Mouse (Mus musculus) hindbrain, embryonic 14.5 days (tissue): ENCODE results near the gene Abcb11. TPM values are rescaled to one million over a fixed set of nuclear protein-coding genes. Genes with fewer than 3 reads are reported as not detected.
A peak's percentile ranks its signal among the peaks of the same experiment; 100 is the strongest.
"Not testable (repeated sequence)": the region's sequence is repeated elsewhere in the genome, so short reads cannot be mapped to it uniquely, and the experiment has no call there.

Experiments used
- ATAC-seq: fragments of 200-750 bp; cut with Nextera tagmentation; 2 replicates; pipeline ENCODE4 v1.8.0; 2017; ENCODE audit warnings: moderate number of reproducible peaks, mild to moderate bottlenecking, moderate TSS enrichment, moderate library complexity; ENCODE audit not compliant: low FRiP score
- DNase-seq: peaks from one replicate; pipeline ENCODE4 v3.0.0-alpha.2; 2015; ENCODE audit warnings: low spot score
- H3K27ac ChIP-seq: fragments of 300-500 bp; sonication (generic); 2 replicates; pipeline ENCODE4 v1.5.1; 2014; ENCODE audit warnings: mild to moderate bottlenecking, moderate library complexity
- H3K27me3 ChIP-seq: fragments of 300-500 bp; sonication (generic); 2 replicates; pipeline ENCODE4 v1.6.1; 2014; ENCODE audit warnings: mild to moderate bottlenecking, low read length, mixed read lengths; ENCODE audit not compliant: control insufficient read depth, insufficient read depth
- H3K36me3 ChIP-seq: fragments of 300-500 bp; sonication (generic); replicated peaks from 2 replicates; pipeline ENCODE4 v1.6.1; 2014; ENCODE audit not compliant: control insufficient read depth, insufficient read depth
- H3K4me1 ChIP-seq: fragments of 300-500 bp; sonication (generic); replicated peaks from 2 replicates; pipeline ENCODE4 v1.6.1; 2014; ENCODE audit warnings: antibody characterized with exemption, low read length, mixed read lengths; ENCODE audit not compliant: control insufficient read depth, insufficient read depth
- H3K4me2 ChIP-seq: fragments of 300-500 bp; sonication (generic); replicated peaks from 2 replicates; pipeline ENCODE4 v1.6.1; 2014; ENCODE audit warnings: mild to moderate bottlenecking, moderate library complexity
- H3K4me3 ChIP-seq: fragments of 300-500 bp; sonication (generic); replicated peaks from 2 replicates; pipeline ENCODE4 v1.5.1; 2014; ENCODE audit warnings: mild to moderate bottlenecking, low read length
- H3K9ac ChIP-seq: fragments of 300-500 bp; sonication (generic); 2 replicates; pipeline ENCODE4 v1.6.1; 2014
- H3K9me3 ChIP-seq: fragments of 300-500 bp; sonication (generic); 2 replicates; pipeline ENCODE4 v1.6.1; 2016; ENCODE audit warnings: low read length; ENCODE audit not compliant: control insufficient read depth
- WGBS: fragments of 180-500 bp; shearing (Covaris S2); extraction: QIAGEN DNeasy Blood & Tissue Kit; methylation state at CpG from one replicate; pipeline ENCODE4 v1.1.7; 2014; 5-methylcytosine and 5-hydroxymethylcytosine counted together
- polyA plus RNA-seq: library from polyadenylated mRNA; unstranded; fragments of >200 nt; fragmentation: Nextera tagmentation; extraction: Ambion mirVana; gene quantifications from 2 replicates; pipeline ENCODE4 v1.2.1, GENCODE M21; 2014

Gene Abcb11
- polyA plus RNA-seq, 1 experiment from 2014 or later = 0.12 TPM

DNA sequence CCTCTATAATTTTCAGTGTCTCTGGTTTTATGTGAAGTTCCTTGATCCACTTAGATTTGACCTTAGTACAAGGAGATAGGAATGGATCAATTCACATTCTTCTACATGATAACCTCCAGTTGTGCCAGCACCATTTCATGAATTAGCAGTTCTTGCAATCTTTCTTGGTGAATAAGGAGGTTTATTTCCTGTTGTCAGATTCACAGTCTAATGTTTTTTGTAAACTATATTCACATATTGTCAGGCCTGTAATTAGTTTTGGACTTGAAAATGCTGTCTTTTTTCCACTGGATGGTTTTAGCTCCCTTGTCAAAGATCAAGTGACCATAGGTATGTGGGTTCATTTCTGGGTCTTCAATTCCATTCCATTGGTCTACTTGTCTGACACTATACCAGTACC lies 13.0 kb upstream of the Abcb11 start:
- ATAC-seq = peak; percentile 100
- not testable (repeated sequence) for DNase-seq, H3K9me3 ChIP-seq, H3K36me3 ChIP-seq, H3K4me2 ChIP-seq, H3K27me3 ChIP-seq, H3K9ac ChIP-seq, H3K4me3 ChIP-seq, H3K27ac ChIP-seq, H3K4me1 ChIP-seq

- no peaks in the 10 kb centered on the region for H3K9me3 ChIP-seq
- DNase-seq (no peak), ATAC-seq (no peak)
- no peak overlapping the region for H3K4me2 ChIP-seq
- no peaks in the 10 kb centered on the region for H3K4me1 ChIP-seq
- no peak overlapping the region for H3K9ac ChIP-seq
- no peak overlapping the region for H3K4me3 ChIP-seq
- 94% methylated on average over 6 of the region's 6 CpGs for WGBS
- H3K27me3 ChIP-seq = no peaks in the 10 kb centered on the region
- H3K36me3 ChIP-seq = no peaks in the 10 kb centered on the region
- no peak overlapping the region for H3K27ac ChIP-seq
Observed at GRCm38 (mm10) chr2:69341506-69341905, 910 bp downstream of the Abcb11 start.

DNA sequence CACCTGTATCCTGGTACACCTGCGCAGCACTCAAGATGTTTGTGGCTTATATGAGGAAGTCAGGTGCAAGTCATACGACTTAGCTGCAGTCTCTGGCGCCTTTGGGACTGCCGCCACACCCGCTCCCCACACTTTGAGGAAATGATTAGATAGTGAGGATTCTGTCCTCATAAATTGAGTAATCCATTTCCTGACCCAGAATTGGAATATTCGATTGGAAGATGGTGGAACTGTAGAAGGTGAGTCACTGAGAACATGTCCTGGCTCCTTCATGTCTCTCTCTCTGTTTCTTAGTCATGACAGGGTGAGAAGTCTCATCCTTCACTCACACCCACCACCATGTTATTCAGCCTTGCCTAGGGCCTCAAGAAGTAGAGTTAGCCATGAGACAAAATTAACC lies 10.9 kb downstream of the Abcb11 start:
- H3K36me3 ChIP-seq, H3K9ac ChIP-seq, H3K27me3 ChIP-seq, DNase-seq, H3K9me3 ChIP-seq, H3K27ac ChIP-seq, ATAC-seq, H3K4me1 ChIP-seq, H3K4me2 ChIP-seq, H3K4me3 ChIP-seq: not testable (repeated sequence)
- WGBS = 96% methylated on average over 5 of the region's 6 CpGs

GRCm38 (mm10) chr2:69328509-69329163 lies 13.8 kb downstream of the Abcb11 start:
- Histone ChIP-seq H3K4me3 (no peak overlapping the region), H3K27me3 (no peaks in the 10 kb centered on the region), H3K27ac (no peak overlapping the region), H3K9me3 (no peaks in the 10 kb centered on the region), H3K4me1 (no peaks in the 10 kb centered on the region), H3K36me3 (no peaks in the 10 kb centered on the region), H3K9ac (no peak overlapping the region), H3K4me2 (no peak overlapping the region)
- 67% methylated on average over 5 of the region's 5 CpGs for WGBS
- ATAC-seq = peak; percentile 66
- DNase-seq = no peak

GRCm38 (mm10) chr2:69324881-69325660 lies 17.3 kb downstream of the Abcb11 start:
- WGBS = 91% methylated on average over 5 of the region's 5 CpGs
- Histone ChIP-seq H3K4me3 (no peak overlapping the region), H3K9ac (no peak overlapping the region), H3K4me2 (no peak overlapping the region), H3K27me3 (no peaks in the 10 kb centered on the region), H3K4me1 (no peaks in the 10 kb centered on the region), H3K9me3 (no peaks in the 10 kb centered on the region), H3K36me3 (no peaks in the 10 kb centered on the region), H3K27ac (no peak overlapping the region)
- no peak for ATAC-seq
- no peak for DNase-seq

DNA sequence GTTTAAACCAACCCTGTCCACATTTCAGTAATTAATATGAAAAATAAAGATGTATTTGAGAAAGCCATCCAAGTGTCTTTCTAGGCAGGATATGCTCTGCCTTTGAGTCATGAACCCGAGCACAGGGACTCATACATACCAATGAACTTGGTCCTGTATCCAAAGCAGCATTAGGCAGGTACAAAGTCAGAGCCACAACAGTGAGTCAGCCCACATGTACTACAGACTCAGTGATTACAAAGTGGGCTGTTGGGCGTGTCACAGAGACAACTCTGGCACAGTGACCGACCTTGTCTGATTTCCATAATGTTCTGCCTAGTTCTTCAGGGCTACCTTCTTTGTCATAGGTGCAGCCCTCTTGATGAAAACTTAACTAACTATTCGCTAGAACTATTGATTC lies 19.4 kb downstream of the Abcb11 start:
- 91% methylated on average over 4 of the region's 4 CpGs for WGBS
- ATAC-seq = no peak

DNA sequence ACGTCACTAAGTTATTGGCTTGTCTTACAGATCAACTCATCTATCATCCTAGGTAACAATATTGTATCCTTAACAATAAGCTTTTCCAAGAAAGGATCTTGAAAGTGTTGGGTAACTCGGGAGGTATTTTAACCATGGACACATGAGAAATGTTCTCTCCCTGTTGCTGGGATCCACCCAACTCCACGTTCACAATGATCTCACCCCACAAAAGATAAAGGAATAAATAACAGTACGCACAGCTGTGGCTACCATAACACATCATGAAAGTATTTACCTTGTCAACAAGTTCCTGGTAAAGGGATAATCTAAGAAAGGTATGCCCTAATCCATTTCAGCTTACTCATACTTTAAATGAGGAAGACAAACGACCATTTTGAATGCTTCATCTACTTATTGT lies 21.0 kb downstream of the Abcb11 start:
- 79% methylated on average over 5 of the region's 5 CpGs for WGBS
- H3K4me3 ChIP-seq = no peak overlapping the region
- H3K4me1 ChIP-seq = no peaks in the 10 kb centered on the region
- H3K27ac ChIP-seq = no peak overlapping the region
- no peak overlapping the region for H3K9ac ChIP-seq
- no peaks in the 10 kb centered on the region for H3K27me3 ChIP-seq
- DNase-seq (no peak), ATAC-seq (no peak)
- H3K9me3 ChIP-seq = no peaks in the 10 kb centered on the region
- no peaks in the 10 kb centered on the region for H3K36me3 ChIP-seq
- H3K4me2 ChIP-seq = no peak overlapping the region

More for the DNA sequence above, 19.4 kb downstream of the Abcb11 start:
- H3K27me3 ChIP-seq = no peaks in the 10 kb centered on the region
- H3K9ac ChIP-seq = no peak overlapping the region
- H3K27ac ChIP-seq = no peak overlapping the region
- H3K4me3 ChIP-seq = no peak overlapping the region
- no peaks in the 10 kb centered on the region for H3K36me3 ChIP-seq
- no peaks in the 10 kb centered on the region for H3K9me3 ChIP-seq
- DNase-seq = no peak
- H3K4me2 ChIP-seq = no peak overlapping the region
- H3K4me1 ChIP-seq = no peaks in the 10 kb centered on the region

- DNase-seq (no peak), ATAC-seq (no peak)
- Histone ChIP-seq H3K27me3 (no peaks in the 10 kb centered on the region), H3K4me3 (no peak overlapping the region), H3K4me1 (no peaks in the 10 kb centered on the region), H3K36me3 (no peaks in the 10 kb centered on the region), H3K9ac (no peak overlapping the region), H3K4me2 (no peak overlapping the region), H3K27ac (no peak overlapping the region), H3K9me3 (no peaks in the 10 kb centered on the region)
- WGBS = 94% methylated on average over 4 of the region's 4 CpGs
Observed at GRCm38 (mm10) chr2:69311337-69311736, 31.1 kb downstream of the Abcb11 start.

GRCm38 (mm10) chr2:69308136-69308535 lies 34.3 kb downstream of the Abcb11 start:
- no peaks in the 10 kb centered on the region for H3K27me3 ChIP-seq
- no peak overlapping the region for H3K9ac ChIP-seq
- ATAC-seq (no peak), DNase-seq (no peak)
- no peak overlapping the region for H3K27ac ChIP-seq
- H3K4me1 ChIP-seq = no peaks in the 10 kb centered on the region
- no peak overlapping the region for H3K4me3 ChIP-seq
- WGBS = 68% methylated on average over 6 of the region's 6 CpGs
- H3K4me2 ChIP-seq = no peak overlapping the region
- H3K36me3 ChIP-seq = no peaks in the 10 kb centered on the region
- no peaks in the 10 kb centered on the region for H3K9me3 ChIP-seq
